Mouse (Mus musculus) G1E (cell line): ENCODE results near the gene 4833439L19Rik.

Experiments used
- CTCF ChIP-seq: IDR thresholded peaks from 2 replicates; pipeline ENCODE4 v1.5.1; 2012; ENCODE audit warnings: low read depth, low read length, inconsistent platforms, mixed read lengths
- POLR2AphosphoS5 ChIP-seq: IDR thresholded peaks from 2 replicates; pipeline ENCODE4 v1.6.1; 2012; ENCODE audit warnings: low read depth, low read length, inconsistent platforms; ENCODE audit not compliant: insufficient replicate concordance
- TAL1 ChIP-seq: conservative IDR thresholded peaks from 2 replicates; pipeline ENCODE4 v1.6.1; 2012; ENCODE audit warnings: low read depth, low read length, inconsistent platforms, mixed read lengths

DNA sequence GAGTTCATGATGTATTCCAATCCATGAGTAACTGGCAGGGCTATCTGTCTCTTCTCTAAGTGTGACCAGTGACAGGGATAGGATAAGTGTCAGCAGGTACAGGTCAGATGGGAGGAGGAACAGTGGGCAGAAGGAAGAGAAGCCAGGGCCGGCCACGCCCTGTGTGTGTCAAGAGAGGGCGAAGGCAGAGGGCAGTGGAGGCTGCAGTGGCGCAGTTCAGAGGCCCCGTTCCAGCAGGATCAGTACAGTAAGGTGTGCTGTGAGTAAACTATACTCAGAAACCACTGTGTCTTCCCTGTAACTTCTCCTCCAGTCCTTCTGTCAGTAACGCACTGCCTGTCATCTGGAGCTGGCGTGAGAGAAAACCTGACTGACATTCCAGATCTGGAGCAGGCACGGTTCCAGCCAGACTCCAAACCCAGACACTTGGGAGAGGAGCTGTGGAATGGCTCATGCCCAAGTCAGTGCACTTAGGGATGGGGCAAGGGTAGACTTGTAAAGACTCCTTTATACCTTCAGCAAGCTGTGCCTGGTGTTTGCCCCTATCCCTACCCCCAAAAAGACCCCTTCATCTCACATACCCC is 31.0 kb upstream of the 4833439L19Rik start:
- TF ChIP-seq CTCF (no peak), TAL1 (no peak), POLR2AphosphoS5 (no peak)
